Mouse (Mus musculus): ENCODE measurements around the gene Shf.

Gene Shf

DNA sequence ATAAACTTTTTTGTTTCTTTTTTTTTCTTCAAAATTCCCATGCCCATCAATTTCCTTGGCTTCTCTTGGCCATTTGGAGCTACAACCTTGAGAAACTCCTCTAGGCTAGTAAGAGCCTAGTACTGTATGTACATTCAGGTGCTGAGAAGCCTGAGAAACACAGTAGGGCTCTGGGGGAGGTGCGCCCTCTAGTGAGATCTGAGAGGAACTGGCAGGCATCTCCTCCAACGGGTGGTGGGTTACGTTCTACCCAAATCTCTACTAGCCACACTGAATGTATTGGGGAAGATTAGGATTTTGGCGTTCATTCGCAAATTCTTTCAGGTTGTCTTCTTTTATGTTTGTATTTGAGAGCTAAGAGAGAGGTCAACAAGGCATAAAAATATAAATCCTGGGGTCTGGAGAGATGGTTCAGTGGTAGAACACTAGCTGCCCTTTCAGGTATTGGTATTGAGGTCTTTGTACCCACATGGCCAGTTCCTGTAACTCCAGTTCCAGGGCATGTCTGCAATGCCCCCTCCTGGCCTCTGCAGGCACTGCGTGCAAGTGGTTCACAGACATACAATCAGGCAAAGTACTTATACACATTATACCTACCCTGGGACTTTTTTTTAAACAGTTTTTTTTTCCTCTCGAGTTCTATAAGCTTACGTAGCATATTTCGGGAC lies 66.3 kb downstream of the Shf start:
- DNase-seq (ENCODE audit: low spot score) = peak; percentile 56

DNA sequence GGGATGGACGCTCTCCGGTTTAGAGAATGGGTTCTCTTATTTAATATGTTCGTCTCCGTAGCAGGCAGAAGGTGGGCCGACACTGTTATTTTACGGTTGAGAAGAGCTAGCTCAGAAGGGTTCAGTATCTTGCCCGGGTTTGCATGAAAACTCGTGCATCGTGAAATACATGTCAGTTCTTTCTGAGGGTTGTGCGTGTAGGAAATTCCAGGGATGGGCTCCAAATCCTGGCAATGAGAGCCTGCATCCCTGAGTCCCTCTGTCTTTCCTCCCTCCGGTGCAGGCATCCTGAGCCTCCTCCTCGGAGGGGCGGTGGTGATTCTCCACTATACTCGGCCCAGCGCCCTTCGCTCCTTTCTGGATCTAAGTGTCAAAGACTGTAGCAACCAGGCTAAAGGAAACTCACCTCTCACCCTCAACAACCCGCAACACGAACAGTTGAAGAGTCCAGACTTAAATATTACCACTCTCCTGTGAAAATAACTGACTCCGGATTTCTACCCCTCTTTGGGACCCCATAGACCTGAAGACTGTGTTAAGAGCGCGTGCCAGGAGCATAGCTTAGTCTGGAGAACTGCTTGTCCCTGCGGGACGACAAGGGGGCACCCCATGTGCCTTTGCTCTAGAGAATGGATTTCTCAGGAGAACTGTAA lies 66.9 kb downstream of the Shf start:
- no peak for DNase-seq (ENCODE audit: low spot score)

DNA sequence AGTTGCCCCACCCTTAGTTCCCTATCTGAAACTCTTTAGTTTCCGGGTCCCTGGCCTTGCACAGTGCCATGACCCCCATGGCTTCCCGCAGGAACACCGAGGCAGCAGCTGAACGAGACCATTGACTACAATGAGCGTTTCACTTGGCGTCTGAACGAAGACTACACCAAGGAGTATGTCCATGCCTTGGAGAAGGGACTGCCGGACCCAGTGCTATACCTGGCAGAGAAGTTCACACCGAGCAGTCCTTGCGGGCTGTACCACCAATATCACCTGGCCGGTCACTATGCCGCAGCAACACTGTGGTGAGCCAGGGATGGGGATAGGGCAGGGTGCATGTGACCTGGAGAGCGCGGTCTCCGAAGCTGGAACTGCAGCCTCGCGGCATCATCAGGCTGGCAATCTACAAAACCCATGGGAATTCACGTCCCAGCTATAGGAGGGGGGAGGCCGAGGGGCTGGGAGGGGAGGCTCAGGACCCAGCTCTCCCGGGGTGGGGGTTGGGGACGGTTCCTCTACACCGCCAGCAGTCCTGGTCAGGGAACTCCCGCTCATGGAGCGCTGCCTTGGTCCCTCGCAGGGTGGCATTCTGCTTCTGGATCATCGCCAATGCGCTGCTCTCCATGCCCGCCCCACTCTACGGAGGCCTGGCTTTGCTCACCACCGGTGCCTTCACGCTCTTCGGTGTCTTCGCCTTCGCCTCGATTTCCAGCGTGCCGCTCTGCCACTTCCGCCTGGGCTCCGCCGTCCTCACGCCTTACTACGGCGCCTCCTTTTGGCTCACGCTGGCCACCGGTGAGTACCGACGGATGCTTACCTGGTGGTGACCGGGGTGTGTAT lies 67.7 kb downstream of the Shf start:
- no peak for DNase-seq (ENCODE audit: low spot score)

DNA sequence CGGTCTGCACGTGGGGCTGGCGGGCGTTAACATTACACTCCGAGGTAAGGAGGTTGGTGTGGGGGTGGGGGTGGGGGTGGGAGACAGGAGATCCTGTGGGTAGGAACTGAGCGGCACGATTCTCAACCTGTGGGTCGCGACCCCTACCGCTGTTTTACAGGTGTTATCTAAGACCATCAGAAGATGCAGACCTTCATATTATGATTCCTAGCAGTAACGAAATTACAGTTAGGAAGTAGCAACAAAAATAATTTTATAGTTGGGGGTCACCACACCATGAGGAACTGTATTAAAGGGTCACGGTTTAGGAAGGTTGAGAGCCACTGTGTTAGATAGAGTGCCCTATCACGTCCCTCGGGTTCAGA lies 68.3 kb downstream of the Shf start:
- DNase-seq (ENCODE audit: low spot score) = no peak

DNA sequence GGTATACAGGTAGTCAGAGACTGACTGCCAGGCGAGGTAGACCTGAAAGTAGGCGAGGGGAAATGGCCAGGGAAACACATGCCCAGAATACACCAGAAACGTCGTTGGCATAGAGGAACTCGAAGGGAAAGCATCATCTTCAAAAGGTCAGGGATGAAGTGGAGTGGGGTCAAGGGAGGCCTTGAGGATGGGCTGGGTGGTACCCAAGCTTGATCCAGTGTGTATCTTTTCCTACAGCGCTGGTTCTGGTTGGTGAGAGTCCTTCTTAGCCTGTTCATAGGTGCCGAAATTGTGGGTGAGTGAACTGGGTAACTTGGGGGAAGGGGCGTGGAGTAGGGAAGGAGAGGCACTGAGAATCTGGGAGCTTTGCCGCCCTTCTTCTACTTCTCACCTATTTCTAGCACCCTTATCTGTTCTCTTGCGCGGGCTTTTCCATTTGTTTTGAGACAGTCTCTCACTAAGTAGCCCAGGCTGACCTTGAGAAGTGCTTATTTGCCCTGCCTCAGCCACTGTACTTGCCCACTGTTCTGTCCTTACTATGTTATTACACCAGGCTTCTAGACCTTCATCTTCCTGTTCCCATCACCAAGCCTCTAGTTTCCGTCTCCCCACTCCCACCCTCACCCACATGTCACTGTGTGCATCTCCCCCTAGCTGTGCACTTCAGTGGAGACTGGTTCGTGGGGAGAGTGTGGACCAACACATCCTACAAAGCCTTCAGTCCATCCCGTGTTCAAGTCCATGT lies 68.9 kb downstream of the Shf start:
- no peak for DNase-seq (ENCODE audit: low spot score)
